Mouse (Mus musculus) v-Abl transformed pro-B cells (cell line): Measurements from ENCODE around the gene Arpp19.

Experiments
- in situ Hi-C, 2 experiments: fragments of 400-800 bp; cut with MboI; formaldehyde crosslinking; loops; one replicate each; pipeline ENCODE4 v1.15.1; 2025; ENCODE audit not compliant: unreplicated experiment in 2 of 2

The Arpp19 gene

DNA sequence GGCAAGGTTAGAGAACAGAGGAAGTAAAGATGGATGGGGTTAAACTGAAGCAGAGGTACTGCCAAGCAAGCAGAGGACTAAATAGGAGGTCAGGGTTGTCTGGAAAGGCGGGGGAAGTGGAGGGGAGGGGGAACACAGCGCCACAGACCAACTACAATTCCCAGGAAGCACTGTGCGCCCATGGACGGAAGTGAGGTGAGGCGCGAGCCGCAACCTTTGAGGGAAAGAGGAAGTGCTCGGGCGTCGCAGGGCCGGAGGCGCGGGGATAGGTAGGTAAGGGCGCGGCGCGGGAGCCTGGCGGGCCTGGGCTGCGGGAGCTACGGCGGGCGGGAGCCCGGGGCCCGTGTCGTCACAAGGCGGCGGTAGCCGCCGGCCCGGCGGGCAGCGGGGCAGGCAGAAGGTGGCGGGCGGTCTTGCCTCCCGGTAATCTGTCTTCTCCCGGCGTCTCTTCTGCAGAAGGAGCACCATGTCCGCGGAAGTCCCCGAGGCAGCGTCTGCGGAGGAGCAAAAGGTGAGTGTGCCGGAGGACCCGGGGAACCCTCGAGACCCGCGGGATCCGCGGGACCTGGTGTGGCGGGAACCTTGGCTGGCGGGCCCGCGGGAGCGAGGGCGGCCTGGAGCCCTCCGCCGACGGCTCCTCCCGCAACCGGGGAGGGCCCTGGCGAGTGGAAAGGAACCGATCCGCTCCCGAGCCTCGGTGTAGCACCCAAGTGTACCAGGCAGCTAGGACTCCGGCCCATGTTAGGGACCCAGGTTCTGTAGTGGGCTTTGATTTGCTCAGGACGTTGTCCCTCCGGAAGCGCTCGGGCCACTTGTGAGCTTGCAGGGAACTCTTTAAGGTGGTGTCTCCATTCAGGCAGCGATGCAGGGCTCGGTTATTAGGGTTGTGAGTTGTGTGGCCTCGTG is at the start of gene Arpp19:
Gene Arpp19, plus strand, starts transcription at position 164 of the 906 bp plus-strand sequence.
- in situ Hi-C loops: loop anchor here (10.0 to 25.0 kb wide), 3 partner anchors 397 to 900 kb away; partner anchors contain the start of gene Leo1 (in 1 of the 2)

DNA sequence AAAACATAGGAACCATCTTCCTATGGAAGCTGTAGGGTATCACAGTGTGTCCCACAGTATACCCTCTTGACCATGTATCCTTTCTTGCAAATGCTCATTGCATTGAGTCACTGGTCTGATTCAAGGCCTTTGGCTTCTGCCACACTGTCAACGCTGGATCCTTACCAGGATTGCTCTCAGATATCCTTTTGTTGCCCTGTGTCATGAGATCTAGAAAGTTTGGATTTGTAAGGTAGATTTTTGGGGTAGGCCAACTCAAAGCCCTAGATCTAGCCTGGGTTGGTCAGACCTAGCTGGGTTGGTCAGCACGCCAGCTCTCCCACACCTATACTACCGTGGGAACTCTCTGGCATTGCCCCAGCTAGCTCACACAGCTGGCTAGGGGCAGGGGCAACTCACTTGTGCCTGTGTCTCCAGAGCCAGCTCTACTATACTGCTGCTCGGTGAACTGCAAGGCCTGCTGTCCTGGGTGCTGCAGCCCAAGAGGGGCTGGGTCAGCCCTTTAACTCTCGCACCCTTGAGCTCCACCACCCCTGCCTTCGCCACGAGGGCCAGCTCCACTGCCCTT is 48.4 kb upstream of the Arpp19 start:
- in situ Hi-C loops: loop anchor here (5.0 to 25.0 kb wide), 2 partner anchors 37 to 1073 kb away; partner anchors contain the start of gene Fam214a (in 2 of the 2)

DNA sequence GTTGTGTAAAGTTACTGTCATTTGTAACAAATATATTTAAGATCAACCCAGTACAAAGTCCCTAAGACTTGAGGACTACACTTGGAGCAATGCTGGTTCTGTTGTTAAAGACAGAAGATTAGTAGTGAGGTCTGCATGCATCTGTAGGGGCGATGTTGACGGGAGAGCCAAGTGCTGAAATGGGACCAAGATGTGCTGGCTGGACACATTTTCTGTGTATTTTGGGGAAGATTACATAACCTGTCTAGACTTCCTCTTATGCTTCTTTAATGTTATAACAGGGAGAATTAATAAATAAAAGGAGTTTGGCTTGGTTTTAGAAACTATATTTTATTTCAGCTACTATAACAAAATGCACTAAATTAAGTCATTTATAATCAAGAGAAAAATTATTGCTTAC is 47.4 kb upstream of the Arpp19 start:
- in situ Hi-C loops: loop anchor here (5.0 to 25.0 kb wide), 2 partner anchors 38 to 1072 kb away; partner anchors contain the start of gene Fam214a (in 2 of the 2)

DNA sequence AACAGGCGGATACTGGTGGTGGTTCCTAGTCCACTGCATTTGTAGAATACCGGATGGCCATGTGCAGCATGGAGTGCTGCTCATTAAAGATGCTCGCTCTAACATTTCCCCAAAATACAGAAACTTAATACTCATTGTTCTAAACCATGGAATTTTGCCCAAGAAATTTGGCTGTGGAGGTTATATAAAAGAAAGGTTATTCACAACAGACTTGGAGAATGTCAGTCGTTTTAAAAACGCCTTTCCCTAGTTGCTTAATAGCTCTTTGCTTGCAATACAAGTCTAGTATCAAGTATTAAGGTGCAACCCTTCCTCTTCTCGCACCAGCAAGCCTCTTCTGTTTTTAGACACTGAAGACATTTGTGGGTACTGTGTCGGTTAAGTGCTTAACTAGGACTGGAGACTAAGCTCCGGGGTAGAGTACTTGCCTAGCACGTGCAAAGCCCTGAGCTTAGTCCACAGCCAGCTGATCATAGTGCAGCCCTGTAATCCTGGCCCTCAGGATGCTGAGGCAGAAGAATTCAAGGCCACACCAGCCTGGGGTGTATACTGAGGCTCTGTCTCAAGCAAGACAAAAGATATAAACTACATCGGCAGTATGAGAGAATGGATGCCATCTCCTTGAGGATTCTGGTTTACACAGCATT is 42.7 kb upstream of the Arpp19 start:
- in situ Hi-C loops: loop anchor here in 1 of 2 experiments (25.0 kb wide), 1 partner anchor 1068 kb away; no protein-coding TSS in a partner anchor

DNA sequence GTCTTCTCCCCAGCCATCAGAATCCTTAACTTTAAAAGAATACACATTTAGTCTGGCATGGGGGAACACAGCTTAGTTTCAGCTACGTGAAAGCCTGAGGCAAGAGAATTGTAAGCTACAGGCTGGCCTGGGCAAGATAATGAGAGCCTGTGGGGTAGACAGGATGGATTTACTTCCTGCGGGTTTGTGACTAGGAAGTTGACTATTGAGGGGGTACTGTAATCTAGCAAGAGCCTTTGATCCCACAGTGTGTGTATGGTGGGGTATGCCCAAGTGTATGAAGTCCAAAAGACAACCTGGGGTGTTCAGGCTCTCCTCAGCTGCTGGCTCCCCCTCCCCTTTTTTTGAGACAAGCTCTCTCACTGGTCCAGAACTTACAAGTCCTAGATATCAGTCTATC is 41.1 kb upstream of the Arpp19 start:
- in situ Hi-C loops: loop anchor here in 1 of 2 experiments (25.0 kb wide), 1 partner anchor 1066 kb away; no protein-coding TSS in a partner anchor

DNA sequence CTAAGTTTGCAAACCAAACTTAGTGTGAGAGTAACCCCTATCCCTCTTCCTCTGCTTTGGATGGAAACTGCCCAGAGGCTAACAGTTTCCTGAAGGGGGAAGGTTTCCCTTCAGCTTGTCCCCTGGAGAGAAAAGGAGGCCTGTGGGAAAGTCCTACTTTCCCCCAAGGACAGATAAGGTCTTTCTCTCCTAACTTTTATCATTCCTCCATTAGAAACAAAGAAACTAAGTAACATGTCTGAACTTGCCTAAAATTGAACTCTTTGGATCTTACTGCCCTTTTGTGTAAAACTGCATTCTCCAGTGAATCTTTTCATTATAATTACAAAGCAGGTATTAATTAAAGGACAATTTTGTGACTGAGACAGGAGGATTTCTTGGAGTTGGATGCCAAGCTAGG is 39.4 kb upstream of the Arpp19 start:
- in situ Hi-C loops: loop anchor here in 1 of 2 experiments (25.0 kb wide), 1 partner anchor 1064 kb away; no protein-coding TSS in a partner anchor

DNA sequence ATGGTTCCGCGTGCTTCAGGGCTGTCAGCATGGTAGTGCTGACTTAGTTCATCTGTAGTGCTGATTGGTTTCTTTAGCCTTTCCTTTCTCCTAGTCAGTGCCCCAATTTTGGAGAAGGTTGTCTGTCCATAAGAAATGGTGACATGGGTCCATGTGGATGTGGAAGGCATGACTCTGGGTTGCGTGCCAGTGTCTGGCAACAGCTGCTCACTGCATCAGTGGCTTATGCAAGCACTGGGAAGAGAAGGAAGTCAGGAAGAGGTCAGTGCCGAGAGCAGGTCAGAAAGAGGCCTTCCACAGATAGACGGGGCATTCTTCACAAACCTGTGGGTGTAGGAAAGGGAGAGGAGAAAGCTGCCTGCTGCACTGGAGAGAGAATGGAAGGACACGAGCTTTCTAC is 36.4 kb upstream of the Arpp19 start:
- in situ Hi-C loops: loop anchor here in 1 of 2 experiments (25.0 kb wide), 1 partner anchor 864 kb away; no protein-coding TSS in a partner anchor

DNA sequence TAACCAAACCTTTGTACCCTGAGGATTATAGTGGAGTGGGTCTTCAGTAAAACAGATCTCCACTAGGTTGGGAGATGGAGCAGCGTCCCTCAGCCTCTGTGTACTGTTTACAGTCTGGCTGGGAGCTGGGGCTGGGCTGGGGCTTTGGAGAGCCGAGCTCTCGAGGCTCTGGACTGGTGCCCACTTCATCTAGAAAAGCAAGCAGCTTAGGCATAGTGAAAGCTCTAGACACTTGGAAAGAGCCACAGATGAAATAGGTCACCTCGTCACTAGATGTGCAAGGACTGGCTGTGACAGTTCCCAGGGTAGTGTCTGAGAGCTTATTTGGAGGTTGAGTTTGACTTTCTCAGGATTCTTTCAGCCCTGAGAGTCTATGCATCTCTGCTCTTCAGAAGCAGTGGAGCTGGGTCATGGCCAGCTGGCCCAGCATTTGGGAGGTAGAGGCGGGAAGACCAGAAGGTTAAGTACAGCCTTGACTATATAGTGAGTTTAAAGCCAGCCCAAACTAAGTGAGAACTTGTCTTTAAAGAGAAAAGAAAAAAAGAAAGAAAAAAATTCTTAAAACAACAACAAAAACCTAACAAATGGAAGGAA is 35.7 kb upstream of the Arpp19 start:
- in situ Hi-C loops: loop anchor here in 1 of 2 experiments (25.0 kb wide), 1 partner anchor 864 kb away; no protein-coding TSS in a partner anchor

DNA sequence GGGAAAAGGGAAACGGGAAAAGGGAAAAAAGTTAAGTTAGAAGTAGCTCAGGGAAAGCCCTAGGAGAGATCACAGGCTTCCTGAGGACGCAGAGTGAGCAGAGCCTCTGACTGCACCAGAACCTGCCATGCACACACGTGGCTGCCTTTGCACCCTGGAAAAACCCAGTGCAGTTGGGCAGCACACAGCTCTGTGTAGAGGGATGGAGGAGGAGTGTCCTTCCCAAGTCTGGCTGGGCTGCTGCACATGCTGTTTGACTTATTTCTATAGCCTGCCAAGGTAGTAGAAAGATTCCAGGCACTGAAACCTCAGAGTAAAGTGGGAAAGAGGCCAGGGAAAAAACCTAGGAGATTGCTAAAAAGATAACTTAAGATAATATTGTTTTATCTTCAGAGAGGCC is 35.2 kb upstream of the Arpp19 start:
- in situ Hi-C loops: loop anchor here in 1 of 2 experiments (25.0 kb wide), 1 partner anchor 865 kb away; no protein-coding TSS in a partner anchor

DNA sequence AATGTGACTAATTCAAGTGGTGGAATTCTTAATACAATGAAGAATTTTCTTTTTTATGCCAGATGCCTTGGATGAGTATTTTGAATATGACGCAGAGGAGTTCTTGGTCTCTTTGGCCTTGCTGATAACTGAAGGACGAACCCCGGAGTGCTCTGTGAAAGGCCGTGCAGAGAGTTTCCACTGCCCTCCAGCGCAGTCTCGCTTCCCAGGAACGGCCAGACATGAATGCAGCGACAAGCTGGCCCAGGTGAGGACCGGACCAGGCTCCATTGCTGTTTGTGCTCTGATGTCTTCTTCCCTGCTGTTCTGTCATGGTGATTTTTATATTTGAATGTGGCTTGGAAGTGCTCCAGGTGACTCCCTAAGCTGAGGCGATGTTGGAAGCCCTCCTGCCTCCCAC is 33.2 kb upstream of the Arpp19 start:
- in situ Hi-C loops: loop anchor here in 1 of 2 experiments (25.0 kb wide), 1 partner anchor 867 kb away; no protein-coding TSS in a partner anchor

DNA sequence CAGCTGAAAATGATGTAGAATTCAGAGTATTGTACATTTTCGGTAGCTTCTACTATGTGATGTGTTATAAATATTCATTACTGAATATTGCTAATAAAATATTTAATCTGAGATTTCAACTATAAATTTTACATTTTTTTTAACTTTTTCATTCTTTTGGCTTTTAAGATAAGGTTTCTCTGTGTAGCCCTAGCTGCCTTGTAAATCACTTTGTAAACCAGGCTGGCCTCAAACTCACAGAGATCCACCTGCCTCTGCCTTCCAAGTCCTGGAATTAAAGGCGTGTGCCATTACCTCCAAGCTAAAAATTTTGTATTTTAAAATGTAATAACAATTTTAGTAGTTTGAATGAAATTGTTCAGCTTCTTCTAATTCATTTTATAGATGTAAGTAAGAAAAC is 20.8 kb upstream of the Arpp19 start:
- in situ Hi-C loops: loop anchor here in 1 of 2 experiments (25.0 kb wide), 1 partner anchor 879 kb away; no protein-coding TSS in a partner anchor

DNA sequence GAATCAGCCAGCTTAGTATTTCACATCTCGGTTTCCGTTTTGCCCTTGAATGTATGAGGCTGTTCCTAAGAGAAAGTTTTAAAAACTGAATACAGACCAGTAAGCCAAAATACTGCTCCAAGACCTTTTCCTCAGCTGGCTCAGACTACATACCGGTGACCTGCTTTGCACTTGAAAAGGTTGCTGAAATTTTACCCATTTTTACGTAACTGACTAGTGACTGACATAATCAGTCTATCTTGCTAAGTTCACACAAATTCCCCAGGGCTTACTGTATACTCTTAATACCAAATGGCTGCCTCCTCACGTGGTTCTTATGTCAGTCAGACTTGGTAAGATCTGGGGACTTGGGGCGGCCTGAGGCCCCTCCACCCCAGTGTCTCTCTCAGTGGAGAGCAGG is 18.2 kb upstream of the Arpp19 start:
- in situ Hi-C loops: loop anchor here in 1 of 2 experiments (25.0 kb wide), 1 partner anchor 882 kb away; no protein-coding TSS in a partner anchor

DNA sequence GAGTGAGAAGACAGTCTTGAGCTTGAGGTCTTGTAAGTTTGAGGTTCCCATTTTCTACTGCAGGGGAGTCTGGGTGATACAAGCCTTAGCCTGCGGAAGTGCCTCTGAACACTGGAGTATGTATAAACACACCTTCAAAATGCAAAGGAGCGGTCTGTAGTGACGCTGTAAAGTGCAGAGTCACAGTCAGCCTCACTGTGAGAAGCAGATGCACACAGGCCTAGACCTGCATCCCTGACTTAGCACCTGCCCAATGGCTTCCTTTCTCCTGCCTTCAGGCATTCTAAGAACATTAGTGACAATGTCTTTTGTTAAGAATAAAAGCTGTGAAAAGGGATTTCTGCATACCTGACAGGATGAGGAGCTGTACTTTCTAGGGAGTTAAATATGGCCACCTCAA is 17.8 kb upstream of the Arpp19 start:
- in situ Hi-C loops: loop anchor here in 1 of 2 experiments (25.0 kb wide), 1 partner anchor 882 kb away; no protein-coding TSS in a partner anchor

DNA sequence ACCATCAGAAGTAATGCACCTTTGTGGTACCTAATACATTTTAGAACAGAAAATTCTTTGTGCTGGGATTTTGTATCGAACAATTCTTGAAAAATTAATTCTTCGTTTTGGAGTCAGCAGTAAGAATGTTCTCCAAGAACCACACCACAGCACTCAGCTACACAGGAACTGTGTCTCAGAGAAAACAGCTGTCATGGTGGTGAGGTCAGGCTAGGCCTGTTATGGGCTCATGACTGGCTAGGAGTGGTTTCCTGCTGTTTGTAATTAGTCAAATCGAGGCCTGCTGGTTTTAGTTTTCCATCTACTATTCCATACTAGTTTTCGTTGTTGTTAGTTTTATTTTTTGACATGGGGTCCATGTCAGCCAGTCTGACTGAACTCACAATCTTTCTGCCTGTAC is 16.9 kb upstream of the Arpp19 start:
- in situ Hi-C loops: loop anchor here (5.0 to 25.0 kb wide), 4 partner anchors 66 to 883 kb away; partner anchors contain the start of gene Fam214a (in 1 of the 2)

DNA sequence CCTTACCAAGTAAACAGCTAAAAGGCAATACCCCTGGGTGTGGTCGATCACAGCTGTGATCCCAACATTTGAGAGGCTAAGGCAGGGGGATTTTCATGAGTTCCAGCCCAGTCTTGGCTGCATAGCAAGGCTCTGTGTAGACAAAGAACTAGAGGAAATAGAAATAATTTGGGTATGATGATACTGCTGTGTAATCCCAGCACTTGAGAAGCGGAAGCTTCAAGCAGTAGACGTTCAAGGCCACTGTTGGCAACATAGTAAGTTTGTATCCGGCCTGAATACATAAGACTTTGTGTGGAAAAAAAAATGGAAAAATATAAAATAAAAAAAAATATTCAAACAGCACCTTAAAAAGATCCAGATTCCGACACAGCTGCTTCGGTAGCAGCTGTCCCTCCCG is 14.9 kb upstream of the Arpp19 start:
- in situ Hi-C loops: loop anchor here (5.0 to 25.0 kb wide), 4 partner anchors 68 to 885 kb away; partner anchors contain the start of gene Fam214a (in 1 of the 2)

DNA sequence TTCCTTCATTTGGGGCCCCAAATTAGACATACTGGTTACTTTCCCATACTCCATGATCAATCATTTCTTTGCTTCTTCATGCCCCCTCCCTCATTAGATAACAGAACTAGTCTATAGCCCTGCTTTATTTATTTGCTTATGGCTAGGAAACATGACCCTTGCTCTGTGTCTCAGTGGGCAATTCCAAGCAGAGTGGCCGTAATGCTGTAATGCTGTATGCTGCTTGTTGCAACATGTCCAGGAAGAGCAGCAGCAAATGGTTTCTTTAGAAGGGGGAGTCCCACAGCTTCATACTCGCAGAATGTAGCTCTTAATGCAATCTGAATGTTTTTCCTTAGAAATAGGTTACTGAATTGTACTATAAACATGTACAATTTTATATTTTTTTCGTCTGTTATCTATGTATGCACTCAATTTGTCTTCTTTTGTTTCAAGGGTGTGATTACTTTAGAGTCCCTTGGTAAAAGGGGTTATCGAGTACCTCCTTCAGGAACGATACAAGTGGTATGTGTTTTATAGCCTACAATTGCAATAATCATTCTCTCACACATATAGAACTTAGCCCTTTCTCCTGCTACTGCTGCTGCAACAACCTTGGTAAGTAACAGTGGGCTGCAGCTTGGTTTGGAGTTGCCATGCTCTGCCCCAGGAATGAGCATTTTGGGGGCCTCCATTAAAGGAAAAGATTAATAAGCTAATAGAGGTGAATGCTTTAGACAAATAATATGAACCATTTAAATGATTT is 14.1 kb upstream of the Arpp19 start:
- in situ Hi-C loops: loop anchor here (5.0 to 25.0 kb wide), 4 partner anchors 69 to 886 kb away; partner anchors contain the start of gene Fam214a (in 1 of the 2)

DNA sequence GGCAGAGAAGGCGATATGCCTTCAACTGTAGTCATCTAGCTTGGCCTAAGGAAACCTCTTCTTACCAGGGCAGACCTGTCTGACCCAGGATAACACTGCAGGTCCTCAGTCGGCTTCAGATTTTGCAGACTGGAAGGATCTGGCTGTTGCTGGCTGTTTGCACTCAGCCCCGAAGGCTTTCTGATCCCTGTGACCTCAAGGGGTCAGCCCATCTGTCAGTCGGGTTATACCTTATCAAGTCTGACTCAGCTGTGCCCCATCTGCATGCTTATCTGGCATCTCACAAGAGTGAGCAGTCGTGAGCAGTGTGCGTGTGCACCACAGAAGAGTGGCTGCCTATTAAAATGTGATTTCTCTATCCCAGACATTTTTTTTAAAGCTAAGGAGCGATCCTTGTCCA is 13.3 kb upstream of the Arpp19 start:
- in situ Hi-C loops: loop anchor here (5.0 to 25.0 kb wide), 4 partner anchors 69 to 887 kb away; partner anchors contain the start of gene Fam214a (in 1 of the 2)

DNA sequence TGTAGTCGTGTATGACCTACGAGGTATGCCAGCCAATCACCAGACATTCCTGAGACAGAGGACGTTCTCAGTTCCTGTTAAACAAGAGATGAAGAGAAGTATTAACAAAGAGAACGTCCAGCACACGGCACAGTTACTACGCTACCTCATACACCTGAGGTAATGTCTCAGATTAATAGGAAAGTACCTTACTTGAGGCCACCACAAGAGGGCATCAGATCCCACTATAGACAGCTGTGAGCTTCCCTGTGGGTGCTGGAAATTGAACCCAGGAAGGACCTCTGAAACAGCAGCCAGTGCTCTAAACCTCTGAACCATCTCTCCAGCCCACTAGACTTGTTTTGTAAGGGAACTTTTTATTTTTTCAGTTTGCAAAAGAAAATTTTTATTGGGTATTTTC is 11.7 kb upstream of the Arpp19 start:
- in situ Hi-C loops: loop anchor here in 1 of 2 experiments (10.0 to 25.0 kb wide), 2 partner anchors 71 to 888 kb away; partner anchors contain the start of gene Fam214a

DNA sequence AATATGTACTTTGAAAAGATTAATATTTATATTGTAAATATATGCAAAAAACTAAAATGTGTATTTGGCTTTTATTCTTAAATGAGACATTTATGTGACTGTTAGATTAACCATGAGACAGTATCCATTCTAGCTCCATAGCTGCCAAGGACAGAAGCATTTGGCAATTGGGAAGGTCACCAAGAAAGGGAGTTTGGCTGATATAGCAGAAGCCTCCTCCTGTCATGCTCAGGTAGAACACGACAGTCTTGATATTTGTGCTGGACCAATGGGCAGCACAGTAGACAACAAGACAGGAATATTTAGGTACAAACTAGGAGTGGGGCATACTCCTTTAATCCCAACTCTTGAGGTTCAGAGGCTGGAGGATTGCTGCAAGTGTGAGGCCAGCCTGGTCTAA is 5.0 kb upstream of the Arpp19 start:
- in situ Hi-C loops: loop anchor here (10.0 to 25.0 kb wide), 3 partner anchors 402 to 895 kb away; partner anchors contain the start of gene Leo1 (in 1 of the 2)
